Mouse (Mus musculus) testis, adult 2 months (tissue): ENCODE measurements around the gene Cnnm1.

Source experiments
- CTCF ChIP-seq: fragments of 200-500 bp; IDR thresholded peaks from 2 replicates; pipeline ENCODE4 v1.5.1; 2012; ENCODE audit warnings: low read depth, mild to moderate bottlenecking, inconsistent platforms, low read length, moderate library complexity; ENCODE audit not compliant: control insufficient read depth, insufficient read depth, insufficient replicate concordance
- POLR2A ChIP-seq: fragments of 200-500 bp; IDR thresholded peaks from 2 replicates; pipeline ENCODE4 v1.6.1; 2012; ENCODE audit warnings: low read depth, mild to moderate bottlenecking, inconsistent platforms, low read length, moderate library complexity; ENCODE audit not compliant: control insufficient read depth

DNA sequence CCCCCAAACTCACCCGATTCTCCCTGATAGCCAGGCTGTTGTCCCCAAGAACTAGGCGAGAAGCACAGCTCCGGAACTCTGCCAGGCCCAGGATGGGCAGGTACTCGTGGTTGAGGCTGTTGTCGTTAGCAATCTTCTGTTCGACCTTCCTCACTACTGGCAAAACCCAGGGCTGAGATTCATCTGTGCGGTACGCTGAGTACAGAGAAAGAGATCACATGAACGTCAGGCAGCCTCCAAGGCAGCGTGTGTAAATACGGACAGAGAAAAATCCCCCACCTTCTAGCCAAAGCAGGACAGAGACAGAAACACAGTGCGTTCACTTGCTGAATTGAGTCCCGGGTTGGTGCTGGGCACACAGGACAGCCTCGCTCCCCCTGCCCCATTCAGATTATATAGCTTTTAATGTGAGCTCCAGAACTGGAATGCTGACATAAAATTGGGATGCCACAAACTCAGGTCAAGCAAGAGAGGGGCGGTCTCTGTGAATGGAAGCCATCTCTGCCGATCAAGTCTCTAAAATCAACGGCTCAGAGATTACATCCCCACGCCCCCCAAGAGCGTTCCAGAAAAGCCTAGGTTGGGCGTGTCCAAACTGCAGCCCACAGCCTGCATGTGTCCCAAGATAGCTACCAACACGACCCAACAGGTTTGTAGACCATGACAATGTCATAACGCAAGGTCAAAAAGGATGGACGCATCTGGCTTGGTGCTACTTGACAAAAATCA is 75.6 kb downstream of the Cnnm1 start:
- TF ChIP-seq CTCF, result no peak
- TF ChIP-seq POLR2A, result no peak
